Mouse (Mus musculus) neural tube, embryonic 15.5 days (tissue): ENCODE measurements around the gene Neurl4. TPM values are rescaled to one million over a fixed set of nuclear protein-coding genes. Genes with fewer than 3 reads are reported as not detected.

ENCODE experiments used
- ATAC-seq: fragments of 200-750 bp; cut with Nextera tagmentation; 2 replicates; pipeline ENCODE4 v1.8.0; 2017; ENCODE audit warnings: mild to moderate bottlenecking, moderate TSS enrichment, moderate library complexity; ENCODE audit not compliant: low FRiP score
- H3K27ac ChIP-seq: fragments of 300-500 bp; sonication (generic); replicated peaks from 2 replicates; pipeline ENCODE4 v1.5.1; 2015; ENCODE audit warnings: mild to moderate bottlenecking, inconsistent platforms
- H3K27me3 ChIP-seq: fragments of 300-500 bp; sonication (generic); replicated peaks from 2 replicates; pipeline ENCODE4 v1.6.1; 2015; ENCODE audit warnings: inconsistent platforms
- H3K36me3 ChIP-seq: fragments of 300-500 bp; sonication (generic); 2 replicates; pipeline ENCODE4 v1.6.1; 2015; ENCODE audit warnings: inconsistent platforms
- H3K4me1 ChIP-seq: fragments of 300-500 bp; sonication (generic); 2 replicates; pipeline ENCODE4 v1.6.1; 2015; ENCODE audit warnings: inconsistent platforms
- H3K4me2 ChIP-seq: fragments of 300-500 bp; sonication (generic); 2 replicates; pipeline ENCODE4 v1.6.1; 2015; ENCODE audit warnings: inconsistent platforms, mild to moderate bottlenecking, moderate library complexity
- H3K4me3 ChIP-seq: fragments of 300-500 bp; sonication (generic); replicated peaks from 2 replicates; pipeline ENCODE4 v1.5.1; 2015; ENCODE audit warnings: mild to moderate bottlenecking, inconsistent platforms
- H3K9ac ChIP-seq: fragments of 300-500 bp; sonication (generic); replicated peaks from 2 replicates; pipeline ENCODE4 v1.6.1; 2015; ENCODE audit warnings: mild to moderate bottlenecking, inconsistent platforms
- H3K9me3 ChIP-seq: fragments of 300-500 bp; sonication (generic); replicated peaks from 2 replicates; pipeline ENCODE4 v1.6.1; 2016; ENCODE audit warnings: inconsistent platforms
- WGBS: fragments of 180-500 bp; shearing (Covaris S2); methylation state at CpG from one replicate; pipeline ENCODE4 v1.1.7; 2015; ENCODE audit warnings: mixed read lengths; 5-methylcytosine and 5-hydroxymethylcytosine counted together
- polyA plus RNA-seq: library from polyadenylated mRNA; unstranded; fragments of >200 nt; fragmentation: Nextera tagmentation; extraction: Ambion mirVana; gene quantifications from 2 replicates; pipeline ENCODE4 v1.2.1, GENCODE M21; 2015

The Neurl4 gene
- polyA plus RNA-seq, 1 experiment from 2014 or later: 15.7 TPM

- H3K27ac ChIP-seq: no peak overlapping the region
- no peak overlapping the region for H3K4me2 ChIP-seq
- H3K27me3 ChIP-seq: no peaks in the 10 kb centered on the region
- peaks cover 56% of the 10 kb centered on the region for H3K36me3 ChIP-seq
- no peak for ATAC-seq
- peaks cover 24% of the 10 kb centered on the region for H3K4me1 ChIP-seq
- no peak overlapping the region for H3K9ac ChIP-seq
- no peaks in the 10 kb centered on the region for H3K9me3 ChIP-seq
- no peak overlapping the region for H3K4me3 ChIP-seq
- WGBS: 98% methylated on average over 9 of the region's 9 CpGs
Observed at GRCm38 (mm10) chr11:69904311-69904710, 3.4 kb downstream of the Neurl4 start.

GRCm38 (mm10) chr11:69908645-69909044, 7.8 kb downstream of the Neurl4 start:
- WGBS: 92% methylated on average over 11 of the region's 11 CpGs

GRCm38 (mm10) chr11:69909174-69909573, 8.3 kb downstream of the Neurl4 start:
- no peak for ATAC-seq
- Histone ChIP-seq H3K4me1 (peaks cover 11% of the 10 kb centered on the region), H3K9ac (no peak overlapping the region), H3K4me3 (no peak overlapping the region), H3K36me3 (peaks cover 92% of the 10 kb centered on the region), H3K27me3 (no peaks in the 10 kb centered on the region), H3K27ac (no peak overlapping the region), H3K4me2 (no peak overlapping the region), H3K9me3 (no peaks in the 10 kb centered on the region)
- 87% methylated on average over 5 of the region's 5 CpGs for WGBS

More at GRCm38 (mm10) chr11:69908645-69909044, 7.8 kb downstream of the Neurl4 start:
- Histone ChIP-seq H3K4me3 (no peak overlapping the region), H3K4me2 (no peak overlapping the region), H3K4me1 (peaks cover 10% of the 10 kb centered on the region), H3K27ac (no peak overlapping the region), H3K36me3 (peaks cover 97% of the 10 kb centered on the region), H3K27me3 (no peaks in the 10 kb centered on the region), H3K9ac (no peak overlapping the region), H3K9me3 (no peaks in the 10 kb centered on the region)
- no peak for ATAC-seq

- Histone ChIP-seq H3K4me1 (peaks cover 21% of the 10 kb centered on the region), H3K4me3 (no peak overlapping the region), H3K27me3 (no peaks in the 10 kb centered on the region), H3K4me2 (no peak overlapping the region), H3K27ac (no peak overlapping the region), H3K36me3 (peaks cover 87% of the 10 kb centered on the region), H3K9ac (no peak overlapping the region), H3K9me3 (no peaks in the 10 kb centered on the region)
- no peak for ATAC-seq
- 95% methylated on average over 8 of the region's 8 CpGs for WGBS
Observed at GRCm38 (mm10) chr11:69910177-69910576, 9.3 kb downstream of the Neurl4 start.

- Histone ChIP-seq H3K4me1 (peaks cover 29% of the 10 kb centered on the region), H3K9me3 (no peaks in the 10 kb centered on the region)
Observed at GRCm38 (mm10) chr11:69910781-69911560, 10.1 kb downstream of the Neurl4 start.

GRCm38 (mm10) chr11:69911701-69912100, 10.8 kb downstream of the Neurl4 start:
- Histone ChIP-seq H3K36me3 (peaks cover 87% of the 10 kb centered on the region), H3K4me3 (no peak overlapping the region), H3K4me1 (peaks cover 34% of the 10 kb centered on the region), H3K9me3 (no peaks in the 10 kb centered on the region), H3K27me3 (no peaks in the 10 kb centered on the region), H3K27ac (no peak overlapping the region), H3K9ac (no peak overlapping the region), H3K4me2 (no peak overlapping the region)
- WGBS: 91% methylated on average over 6 of the region's 6 CpGs
- ATAC-seq: no peak

More at GRCm38 (mm10) chr11:69910781-69911560, 10.1 kb downstream of the Neurl4 start:
- Histone ChIP-seq H3K27me3 (no peaks in the 10 kb centered on the region), H3K4me3 (no peak overlapping the region), H3K36me3 (peaks cover 87% of the 10 kb centered on the region), H3K4me2 (no peak overlapping the region), H3K27ac (no peak overlapping the region), H3K9ac (no peak overlapping the region)
- ATAC-seq: no peak
- 97% methylated on average over 17 of the region's 17 CpGs for WGBS

GRCm38 (mm10) chr11:69912716-69913530, 12.1 kb downstream of the Neurl4 start:
- peak overlapping the region; percentile 82 for H3K9ac ChIP-seq
- H3K4me2 ChIP-seq: peak overlapping the region; percentile 99
- ATAC-seq: peak; percentile 18
- peak overlapping the region; percentile 92 for H3K4me3 ChIP-seq
- H3K4me1 ChIP-seq: peaks cover 36% of the 10 kb centered on the region
- H3K9me3 ChIP-seq: no peaks in the 10 kb centered on the region
- peak overlapping the region; percentile 94; the same call in 1 of the 2 replicates for H3K27ac ChIP-seq
- no peaks in the 10 kb centered on the region for H3K27me3 ChIP-seq
- peaks cover 87% of the 10 kb centered on the region for H3K36me3 ChIP-seq
- WGBS: 84% methylated on average over 15 of the region's 15 CpGs

- H3K4me2 ChIP-seq: peak within 1 kb of the TSS; percentile 99
- H3K36me3 ChIP-seq: peaks cover 87% of the 10 kb centered on the region
- peak within 1 kb of the TSS; percentile 82 for H3K9ac ChIP-seq
- peak within 1 kb of the TSS; percentile 94 for H3K27ac ChIP-seq
- peak within 1 kb of the TSS; percentile 92 for H3K4me3 ChIP-seq
- 2% methylated on average over 61 of the region's 61 CpGs for WGBS
- no peaks in the 10 kb centered on the region for H3K9me3 ChIP-seq
- no peaks in the 10 kb centered on the region for H3K27me3 ChIP-seq
- peaks cover 43% of the 10 kb centered on the region for H3K4me1 ChIP-seq
- peak; percentile 91 for ATAC-seq
Observed at GRCm38 (mm10) chr11:69913554-69914371, 12.9 kb downstream of the Neurl4 start, which contains the start of gene Gps2. Gene Gps2, plus strand, starts transcription at chr11:69913888.

- no peaks in the 10 kb centered on the region for H3K27me3 ChIP-seq
- H3K27ac ChIP-seq: peak overlapping the region; percentile 94
- peak overlapping the region; percentile 99 for H3K4me2 ChIP-seq
- H3K9ac ChIP-seq: peak overlapping the region; percentile 82
- ATAC-seq: no peak
- no peaks in the 10 kb centered on the region for H3K9me3 ChIP-seq
- peak overlapping the region; percentile 92 for H3K4me3 ChIP-seq
- peaks cover 85% of the 10 kb centered on the region for H3K36me3 ChIP-seq
- WGBS: under 1% methylated on average over 17 of the region's 17 CpGs
- peaks cover 49% of the 10 kb centered on the region for H3K4me1 ChIP-seq
Observed at GRCm38 (mm10) chr11:69914372-69914764, 13.5 kb downstream of the Neurl4 start.

GRCm38 (mm10) chr11:69914917-69915430, 14.1 kb downstream of the Neurl4 start:
- Histone ChIP-seq H3K4me1 (peaks cover 55% of the 10 kb centered on the region), H3K9me3 (no peaks in the 10 kb centered on the region), H3K27me3 (no peaks in the 10 kb centered on the region), H3K27ac (no peak overlapping the region), H3K9ac (peak overlapping the region; percentile 82), H3K4me3 (peak overlapping the region; percentile 92), H3K4me2 (peak overlapping the region; percentile 99), H3K36me3 (peaks cover 79% of the 10 kb centered on the region)
- no peak for ATAC-seq
- WGBS: 40% methylated on average over 9 of the region's 9 CpGs
